Mouse (Mus musculus) macrophage (primary cell): ENCODE results near the gene Wdr45b. TPM values are rescaled to one million over a fixed set of nuclear protein-coding genes. Genes with fewer than 3 reads are reported as not detected.

ENCODE experiments used
- H3K27ac ChIP-seq: fragments of 350-480 bp; formaldehyde crosslinking; 2 replicates; pipeline ENCODE4 v1.9.0; 2021
- H3K36me3 ChIP-seq: fragments of 350-480 bp; formaldehyde crosslinking; 2 replicates; pipeline ENCODE4 v1.9.0; 2021; ENCODE audit errors: inconsistent target
- H3K4me3 ChIP-seq: fragments of 350-480 bp; formaldehyde crosslinking; 2 replicates; pipeline ENCODE4 v1.9.0; 2021; ENCODE audit errors: inconsistent target
- H3K79me2 ChIP-seq: fragments of 350-480 bp; formaldehyde crosslinking; 2 replicates; pipeline ENCODE4 v1.9.0; 2021; ENCODE audit errors: inconsistent target
- WGBS: methylation state at CpG from one replicate; pipeline ENCODE4 v1.1.7; 2026; ENCODE audit warnings: inconsistent platforms; ENCODE audit not compliant: missing documents; 5-methylcytosine and 5-hydroxymethylcytosine counted together
- polyA plus RNA-seq: library from polyadenylated mRNA; stranded (reverse); fragments of 250-400 nt; gene quantifications from 3 replicates; pipeline ENCODE4 v1.2.4, GENCODE M21; 2018; ENCODE audit warnings: inconsistent platforms

Gene Wdr45b
- polyA plus RNA-seq, 1 experiment from 2014 or later = 56.4 TPM

GRCm38 (mm10) chr11:121294771-121295170, 59.5 kb downstream of the Wdr45b start:
- 98% methylated on average over 5 of the region's 5 CpGs for WGBS
- no peak overlapping the region for H3K27ac ChIP-seq
- no peaks in the 10 kb centered on the region for H3K79me2 ChIP-seq
- peaks cover 51% of the 10 kb centered on the region for H3K36me3 ChIP-seq
- H3K4me3 ChIP-seq = no peak overlapping the region

- H3K36me3 ChIP-seq = peaks cover 58% of the 10 kb centered on the region
- WGBS = 96% methylated on average over 3 of the region's 3 CpGs
- H3K79me2 ChIP-seq = peaks cover 3% of the 10 kb centered on the region; the same call in 1 of the 2 replicates
Observed at GRCm38 (mm10) chr11:121289859-121290258, 64.4 kb downstream of the Wdr45b start.

GRCm38 (mm10) chr11:121282911-121283310, 71.3 kb downstream of the Wdr45b start:
- Histone ChIP-seq H3K4me3 (no peak overlapping the region), H3K27ac (no peak overlapping the region), H3K79me2 (peaks cover 72% of the 10 kb centered on the region), H3K36me3 (peaks cover 15% of the 10 kb centered on the region)
- WGBS = 78% methylated on average over 6 of the region's 6 CpGs

More at GRCm38 (mm10) chr11:121289859-121290258, 64.4 kb downstream of the Wdr45b start:
- Histone ChIP-seq H3K27ac (no peak overlapping the region), H3K4me3 (no peak overlapping the region)

GRCm38 (mm10) chr11:121278011-121278410, 76.2 kb downstream of the Wdr45b start:
- WGBS = 66% methylated on average over 3 of the region's 3 CpGs
- H3K36me3 ChIP-seq = no peaks in the 10 kb centered on the region
- no peak overlapping the region for H3K27ac ChIP-seq
- H3K4me3 ChIP-seq = no peak overlapping the region
- peaks cover 100% of the 10 kb centered on the region for H3K79me2 ChIP-seq

GRCm38 (mm10) chr11:121277516-121277915, 76.7 kb downstream of the Wdr45b start:
- H3K79me2 ChIP-seq = peaks cover 100% of the 10 kb centered on the region
- H3K27ac ChIP-seq = no peak overlapping the region
- H3K36me3 ChIP-seq = no peaks in the 10 kb centered on the region
- H3K4me3 ChIP-seq = no peak overlapping the region
- 58% methylated on average over 8 of the region's 8 CpGs for WGBS

Other genes starting within 250 kb of the Wdr45b start
- not detected in 3 replicates for gene Tex19.2, start 235.8 kb downstream of the Wdr45b start, polyA plus RNA-seq
- not detected in 3 replicates for gene Tex19.1, start 208.3 kb downstream of the Wdr45b start, polyA plus RNA-seq
- gene Uts2r, start 194.2 kb downstream of the Wdr45b start, polyA plus RNA-seq = not detected in 3 replicates
- 3.2 to 5.5 TPM (median 4.4 TPM) in 3 replicates for gene Hexdc, start 150.0 kb downstream of the Wdr45b start, polyA plus RNA-seq
- 8.1 to 12.7 TPM (median 12.5 TPM) in 3 replicates for gene Ogfod3, start 149.7 kb downstream of the Wdr45b start, polyA plus RNA-seq
- 46.9 to 74.0 TPM (median 67.5 TPM) in 3 replicates for gene Cybc1, start 125.1 kb downstream of the Wdr45b start, polyA plus RNA-seq
- gene Narf, start 117.2 kb downstream of the Wdr45b start, polyA plus RNA-seq = 6.9 to 20.7 TPM (median 17.3 TPM) in 3 replicates
- gene Foxk2, start 94.5 kb downstream of the Wdr45b start, polyA plus RNA-seq = 20.0 to 26.9 TPM (median 20.9 TPM) in 3 replicates
- not detected in 3 replicates for gene Rab40b, start 33.8 kb upstream of the Wdr45b start, polyA plus RNA-seq
- gene Fn3krp, start 67.0 kb upstream of the Wdr45b start, polyA plus RNA-seq = 6.0 to 8.4 TPM (median 7.5 TPM) in 3 replicates
- gene Fn3k, start 80.5 kb upstream of the Wdr45b start, polyA plus RNA-seq = 0.03 to 0.57 TPM in 2 of 3 replicates, not detected in the other
- 32.9 to 38.6 TPM (median 36.1 TPM) in 3 replicates for gene Tbcd, start 97.5 kb upstream of the Wdr45b start, polyA plus RNA-seq
- gene Zfp750, start 164.9 kb upstream of the Wdr45b start, polyA plus RNA-seq = 0.07 TPM in 1 of 3 replicates, not detected in the others